Mouse (Mus musculus) CH12.LX (cell line): Measurements from ENCODE around the gene Scel. TPM values are rescaled to one million over a fixed set of nuclear protein-coding genes. Genes with fewer than 3 reads are reported as not detected.

ENCODE experiments used
- DNase-seq: peaks from one replicate; pipeline ENCODE4 v3.0.0-alpha.2; 2013; ENCODE audit errors: extremely low read depth
- H3K27ac ChIP-seq: 2 replicates; pipeline ENCODE4 v1.5.1; 2012; ENCODE audit warnings: low read depth, mild to moderate bottlenecking, control low read depth, moderate library complexity; ENCODE audit not compliant: insufficient read depth
- H3K27me3 ChIP-seq: replicated peaks from 2 replicates; pipeline ENCODE3; 2012; ENCODE audit warnings: inconsistent platforms
- H3K36me3 ChIP-seq, 2 experiments: replicated peaks in 1 of 2; 2 replicates each; pipeline versions ENCODE3 to v1.6.1; 2012; ENCODE audit warnings: inconsistent platforms in 1 of 2, low read length in 1 of 2, mild to moderate bottlenecking in 1 of 2, mixed read lengths in 1 of 2, moderate library complexity in 1 of 2; ENCODE audit not compliant: control insufficient read depth in 1 of 2, insufficient read depth in 1 of 2
- H3K4me1 ChIP-seq, 2 experiments: 2 replicates each; pipeline ENCODE4 v1.6.1; 2012; ENCODE audit warnings: inconsistent platforms in 1 of 2, moderate library complexity in 1 of 2; ENCODE audit not compliant: insufficient read depth in 2 of 2, control insufficient read depth in 1 of 2
- H3K4me2 ChIP-seq: 2 replicates; pipeline ENCODE4 v1.6.1; 2012; ENCODE audit warnings: low read depth, mild to moderate bottlenecking, control low read depth; ENCODE audit not compliant: poor library complexity, insufficient read depth, severe bottlenecking
- H3K4me3 ChIP-seq, 3 experiments: fragments of 150-350 bp in 1 of 3; sonication (generic) in 1 of 3; replicated peaks in 1 of 3; 2 replicates each; pipeline versions ENCODE3 to v1.5.1; 2011 to 2012; ENCODE audit warnings: low read depth in 2 of 3, low read length in 2 of 3, mild to moderate bottlenecking in 2 of 3, moderate library complexity in 2 of 3, control low read depth in 1 of 3, improper control_type of control experiment in 1 of 3, inconsistent platforms in 1 of 3, mixed read lengths in 1 of 3; ENCODE audit not compliant: poor library complexity in 1 of 3
- H3K79me2 ChIP-seq: replicated peaks from 2 replicates; pipeline ENCODE4 v1.6.1; 2012; ENCODE audit warnings: mild to moderate bottlenecking, moderate library complexity; ENCODE audit not compliant: control insufficient read depth, poor library complexity, insufficient read depth, severe bottlenecking; ENCODE audit errors: extremely low read depth
- H3K9ac ChIP-seq: 2 replicates; pipeline ENCODE4 v1.6.1; 2012; ENCODE audit warnings: low read depth, mild to moderate bottlenecking, control low read depth, moderate library complexity; ENCODE audit not compliant: insufficient read depth
- H3K9me3 ChIP-seq: replicated peaks from 2 replicates; pipeline ENCODE3; 2012; ENCODE audit warnings: low read length, inconsistent platforms, mixed read lengths
- CHD2 ChIP-seq: IDR thresholded peaks from 2 replicates; pipeline ENCODE4 v1.6.1; 2011; ENCODE audit warnings: low read length, improper control_type of control experiment
- E2F4 ChIP-seq: IDR thresholded peaks from 2 replicates; pipeline ENCODE4 v1.6.1; 2011; ENCODE audit warnings: low read depth, low read length, improper control_type of control experiment; ENCODE audit not compliant: insufficient replicate concordance
- ELF1 ChIP-seq: IDR thresholded peaks from 2 replicates; pipeline ENCODE4 v1.6.1; 2014; ENCODE audit warnings: low read depth, mild to moderate bottlenecking, inconsistent platforms, low read length, improper control_type of control experiment
- ETS1 ChIP-seq: conservative IDR thresholded peaks from 2 replicates; pipeline ENCODE4 v1.6.1; 2012; ENCODE audit warnings: low read depth, mild to moderate bottlenecking, inconsistent platforms, low read length, improper control_type of control experiment, moderate library complexity
- MAFK ChIP-seq: IDR thresholded peaks from 2 replicates; pipeline ENCODE4 v1.6.1; 2011; ENCODE audit warnings: low read length, improper control_type of control experiment; ENCODE audit not compliant: insufficient replicate concordance
- MXI1 ChIP-seq: IDR thresholded peaks from 2 replicates; pipeline ENCODE4 v1.6.1; 2011; ENCODE audit warnings: mild to moderate bottlenecking, low read depth, low read length, improper control_type of control experiment
- MYC ChIP-seq: IDR thresholded peaks from 2 replicates; pipeline ENCODE4 v1.6.1; 2011; ENCODE audit warnings: low read depth, mild to moderate bottlenecking, improper control_type of control experiment, low read length
- SMC3 ChIP-seq: IDR thresholded peaks from 2 replicates; pipeline ENCODE4 v1.6.1; 2011; ENCODE audit warnings: low read depth, low read length, improper control_type of control experiment
- TBP ChIP-seq: conservative IDR thresholded peaks from 2 replicates; pipeline ENCODE4 v1.6.1; 2011; ENCODE audit warnings: low read depth, low read length, improper control_type of control experiment
- USF2 ChIP-seq: conservative IDR thresholded peaks from 2 replicates; pipeline ENCODE4 v1.6.1; 2011; ENCODE audit warnings: low read depth, low read length, improper control_type of control experiment
- ZC3H11A ChIP-seq: IDR thresholded peaks from 2 replicates; pipeline ENCODE4 v1.6.1; 2012; ENCODE audit warnings: low read depth, mild to moderate bottlenecking, inconsistent platforms, low read length, improper control_type of control experiment
- ZMIZ1 ChIP-seq: IDR thresholded peaks from 2 replicates; pipeline ENCODE4 v1.6.1; 2012; ENCODE audit warnings: low read depth, mild to moderate bottlenecking, inconsistent platforms, low read length, improper control_type of control experiment
- ZNF384 ChIP-seq: IDR thresholded peaks from 2 replicates; pipeline ENCODE4 v1.6.1; 2012; ENCODE audit warnings: low read depth, low read length, improper control_type of control experiment, inconsistent platforms
- dilution Hi-C: fragments of 300-500 bp; cut with MboI; formaldehyde crosslinking; loops from 2 replicates; pipeline ENCODE4 v1.14.3; 2020; ENCODE audit warnings: low sequenced_read_pairs; ENCODE audit not compliant: extremely low pct_unique_long_range_greater_than_20kb, extremely low pct_ligation_motif_present
- in situ Hi-C: fragments of 300-500 bp; cut with MboI; formaldehyde crosslinking; loops from 3 replicates; pipeline ENCODE4 v1.14.3; 2019; ENCODE audit warnings: low sequenced_read_pairs, low pct_ligation_motif_present, low pct_unique_long_range_greater_than_20kb, mixed read lengths
- polyA plus RNA-seq: library from polyadenylated mRNA; unstranded; fragments of >175 nt; gene quantifications from 2 replicates; pipeline ENCODE4 v1.2.1, GENCODE M21; 2012; ENCODE audit warnings: low read depth; ENCODE audit not compliant: insufficient read length
- total RNA-seq, 2 experiments: library from RNA; depleted of rRNA; stranded (reverse); fragments of 300-350 nt in 1 of 2; fragments of >200 nt in 1 of 2; gene quantifications; 2 replicates each; pipeline ENCODE4 v1.2.3; 2012 to 2014

The Scel gene
- total and polyA plus RNA-seq, 3 experiments = 0.04 to 0.31 (median 0.31) TPM

DNA sequence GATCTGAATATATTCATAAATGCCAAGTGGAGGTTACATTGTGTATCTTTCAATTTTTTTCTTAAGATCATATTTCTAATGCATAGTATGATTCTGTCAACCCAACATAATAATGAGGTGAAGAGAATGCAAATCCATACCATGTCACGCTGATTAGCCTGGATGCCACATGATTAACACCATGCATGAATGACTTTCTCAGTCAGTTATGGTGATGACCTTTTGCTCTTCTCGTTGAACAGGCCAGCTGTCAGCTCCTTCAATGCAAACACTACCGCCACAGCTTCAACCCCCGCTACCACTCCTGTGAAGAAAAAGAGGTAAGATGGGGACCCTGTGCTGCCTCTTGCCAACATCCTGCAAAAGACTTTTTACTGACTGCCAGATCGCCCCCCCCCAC is 28.5 kb downstream of the Scel start:
- Histone ChIP-seq H3K4me2 (no peak overlapping the region), H3K79me2 (no peaks in the 10 kb centered on the region), H3K36me3 (no peaks in the 10 kb centered on the region), H3K27ac (no peak overlapping the region), H3K4me1 (no peaks in the 10 kb centered on the region), H3K4me3 (no peak overlapping the region), H3K27me3 (no peaks in the 10 kb centered on the region), H3K9me3 (peaks cover 3% of the 10 kb centered on the region), H3K9ac (no peak overlapping the region)
- in situ Hi-C loops (no loop called here), dilution Hi-C loops (no loop called here)
- DNase-seq = no peak
- no peak for TF ChIP-seq ZNF384
- no peak for TF ChIP-seq E2F4

DNA sequence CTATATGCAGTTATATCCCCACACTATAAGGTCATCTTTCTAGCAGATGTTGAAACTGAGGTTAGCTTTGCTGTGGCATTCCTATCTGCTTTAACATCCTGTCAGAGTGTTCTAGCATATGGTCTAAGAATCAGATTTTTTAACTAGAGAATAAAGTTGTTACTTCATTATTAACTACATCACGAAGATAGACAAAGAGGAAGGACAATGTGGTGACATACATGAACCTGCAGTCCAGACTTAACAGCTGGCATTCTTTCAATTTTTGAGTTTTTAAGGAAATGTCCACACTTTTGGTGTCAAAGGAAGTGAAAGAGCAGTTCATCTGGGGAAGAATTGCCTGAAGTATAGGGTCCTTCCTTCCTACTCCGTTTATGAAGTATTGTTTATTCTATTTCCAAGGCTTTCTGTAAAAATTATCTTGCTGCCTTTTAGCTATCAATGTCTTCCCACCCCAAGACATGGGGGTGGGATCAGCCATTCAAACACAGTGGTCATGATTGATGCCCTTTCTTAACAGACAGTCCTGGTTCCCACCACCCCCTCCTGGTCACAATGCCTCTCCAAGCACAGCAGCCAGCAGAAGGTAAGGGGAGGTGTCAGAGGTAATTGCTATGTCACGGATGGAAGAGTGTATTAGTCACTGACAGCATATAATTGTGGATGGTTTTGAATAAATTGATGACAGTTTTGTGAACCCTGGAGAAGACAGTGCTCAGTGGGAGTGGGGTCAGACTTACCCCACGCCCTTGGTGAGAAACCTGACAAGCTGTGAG is 30.4 kb downstream of the Scel start:
- dilution Hi-C loops = no loop called here
- TF ChIP-seq ZMIZ1 (no peak), CHD2 (no peak), MAFK (no peak), ELF1 (no peak), USF2 (no peak), MYC (no peak), ZNF384 (no peak)
- no peaks in the 10 kb centered on the region for H3K36me3 ChIP-seq

DNA sequence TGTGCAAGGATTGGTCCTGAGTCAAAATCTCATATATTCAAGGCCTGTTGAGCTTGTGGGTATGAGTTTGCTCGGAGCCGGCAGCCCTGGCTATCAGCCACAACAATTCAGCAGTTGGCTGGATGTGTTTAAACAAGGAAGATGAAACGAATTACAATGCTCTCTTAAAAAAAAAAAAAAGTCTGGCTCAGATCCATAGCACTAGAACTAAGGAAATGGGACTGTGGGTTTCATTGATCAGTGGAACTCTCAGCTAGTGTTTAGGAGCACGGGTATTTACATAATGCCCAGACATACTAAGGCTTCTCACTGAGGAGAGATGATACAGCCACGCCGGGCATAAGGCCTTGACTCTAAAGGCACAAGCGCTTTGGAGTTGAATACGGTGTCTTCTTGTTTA is 32.6 kb downstream of the Scel start:
- H3K27me3 ChIP-seq = no peaks in the 10 kb centered on the region
- H3K27ac ChIP-seq = no peak overlapping the region
- H3K4me3 ChIP-seq = no peak overlapping the region
- no peak for DNase-seq
- no peak overlapping the region for H3K9ac ChIP-seq
- in situ Hi-C loops (no loop called here), dilution Hi-C loops (no loop called here)
- H3K36me3 ChIP-seq = no peaks in the 10 kb centered on the region
- TF ChIP-seq TBP (no peak), ETS1 (no peak), SMC3 (no peak), MXI1 (no peak), ZC3H11A (no peak)
- no peaks in the 10 kb centered on the region for H3K79me2 ChIP-seq
- H3K4me2 ChIP-seq = no peak overlapping the region
- peaks cover 0 to 2% of the 10 kb centered on the region in 2 experiments; a peak in 2 of 4 replicates for H3K4me1 ChIP-seq
- peaks cover 2% of the 10 kb centered on the region for H3K9me3 ChIP-seq

More for the DNA sequence above, 30.4 kb downstream of the Scel start:
- no peak for DNase-seq
- Histone ChIP-seq H3K27me3 (no peaks in the 10 kb centered on the region), H3K4me2 (no peak overlapping the region), H3K4me1 (no peaks in the 10 kb centered on the region), H3K4me3 (no peak overlapping the region), H3K9ac (no peak overlapping the region), H3K79me2 (no peaks in the 10 kb centered on the region), H3K27ac (no peak overlapping the region), H3K9me3 (peaks cover 3% of the 10 kb centered on the region)
- in situ Hi-C loops = no loop called here
